Mouse (Mus musculus) cerebellum, adult 2 months (tissue): ENCODE measurements at regions not wholly inside any gene's neighbourhood (a gene's known extent, or its start where the extent isn't known, plus 50 kb on each side); places are given as distances from the start of the nearest gene placed in this dataset.
"Not testable (repeated sequence)": the region's sequence is repeated elsewhere in the genome, so short reads cannot be mapped to it uniquely, and the experiment has no call there.

ENCODE experiments used
- DNase-seq, 2 experiments: peaks; one replicate each; pipeline ENCODE4 v3.0.0; 2021
- H3K27ac ChIP-seq: fragments of 200-500 bp; 2 replicates; pipeline ENCODE4 v1.5.1; 2012; ENCODE audit warnings: low read length, control low read depth, inconsistent platforms; ENCODE audit not compliant: insufficient read depth
- H3K27me3 ChIP-seq: fragments of 200-500 bp; 2 replicates; pipeline ENCODE4 v1.6.1; 2012; ENCODE audit warnings: inconsistent platforms, mild to moderate bottlenecking, low read length, moderate library complexity; ENCODE audit not compliant: control insufficient read depth, insufficient read depth
- H3K4me1 ChIP-seq: fragments of 200-500 bp; 2 replicates; pipeline ENCODE4 v1.6.1; 2011; ENCODE audit warnings: low read length; ENCODE audit not compliant: control insufficient read depth, insufficient read depth
- H3K4me3 ChIP-seq: fragments of 200-500 bp; replicated peaks from 2 replicates; pipeline ENCODE3; 2011; ENCODE audit warnings: mild to moderate bottlenecking, low read depth, low read length, control low read depth; ENCODE audit not compliant: insufficient read depth
- CTCF ChIP-seq: fragments of 200-500 bp; IDR thresholded peaks from 2 replicates; pipeline ENCODE4 v1.5.1; 2011; ENCODE audit warnings: low read depth, mild to moderate bottlenecking, control low read depth, low read length, moderate library complexity, borderline replicate concordance; ENCODE audit not compliant: insufficient read depth
- POLR2A ChIP-seq: fragments of 200-500 bp; IDR thresholded peaks from 2 replicates; pipeline ENCODE4 v1.6.1; 2011; ENCODE audit warnings: low read length, control low read depth, borderline replicate concordance; ENCODE audit not compliant: insufficient read depth
- WGBS: fragments of 180-500 bp; shearing (Covaris S2); methylation state at CpG from one replicate; pipeline ENCODE4 v1.1.7; 2018; 5-methylcytosine and 5-hydroxymethylcytosine counted together

GRCm38 (mm10) chr17:66206074-66206473 is 82.8 kb downstream of the Ddx11 start:
- no peaks in the 10 kb centered on the region for H3K27me3 ChIP-seq
- no peak overlapping the region for H3K4me3 ChIP-seq
- H3K27ac ChIP-seq = no peak overlapping the region
- 89% methylated on average over 2 of the region's 2 CpGs for WGBS
- no peaks in the 10 kb centered on the region for H3K4me1 ChIP-seq
- no peak for TF ChIP-seq POLR2A
- no peak for TF ChIP-seq CTCF
- no peak for DNase-seq

- not testable (repeated sequence) for H3K4me3 ChIP-seq, H3K27ac ChIP-seq, DNase-seq, H3K4me1 ChIP-seq, H3K27me3 ChIP-seq
- 69% methylated on average over 6 of the region's 6 CpGs for WGBS
Observed at GRCm38 (mm10) chr17:66207653-66208497, 84.6 kb downstream of the Ddx11 start.

- not testable (repeated sequence) for DNase-seq, H3K27ac ChIP-seq, H3K4me3 ChIP-seq, H3K27me3 ChIP-seq, H3K4me1 ChIP-seq
- 55% methylated on average over 4 of the region's 6 CpGs for WGBS
Observed at GRCm38 (mm10) chr17:66208803-66209515, 85.6 kb downstream of the Ddx11 start.

- H3K4me1 ChIP-seq = peaks cover 8% of the 10 kb centered on the region
- 94% methylated on average over 7 of the region's 7 CpGs for WGBS
- no peaks in the 10 kb centered on the region for H3K27me3 ChIP-seq
- H3K4me3 ChIP-seq = no peak overlapping the region
- no peak for TF ChIP-seq POLR2A
- no peak for TF ChIP-seq CTCF
- no peak for DNase-seq
- no peak overlapping the region for H3K27ac ChIP-seq
Observed at GRCm38 (mm10) chr17:66211561-66211960, 88.2 kb downstream of the Ddx11 start.

- H3K4me3 ChIP-seq = no peak overlapping the region
- no peaks in the 10 kb centered on the region for H3K27me3 ChIP-seq
- 92% methylated on average over 9 of the region's 9 CpGs for WGBS
- no peak for DNase-seq
- TF ChIP-seq CTCF (no peak), POLR2A (no peak)
- peaks cover 8% of the 10 kb centered on the region for H3K4me1 ChIP-seq
- no peak overlapping the region for H3K27ac ChIP-seq
Observed at GRCm38 (mm10) chr17:66212616-66213015, 89.3 kb downstream of the Ddx11 start.

GRCm38 (mm10) chr17:66218321-66218720 is 95.0 kb downstream of the Ddx11 start:
- TF ChIP-seq CTCF (no peak), POLR2A (no peak)
- WGBS = 94% methylated on average over 6 of the region's 6 CpGs
- no peak for DNase-seq
- Histone ChIP-seq H3K4me1 (peaks cover 10% of the 10 kb centered on the region), H3K4me3 (no peak overlapping the region), H3K27me3 (no peaks in the 10 kb centered on the region), H3K27ac (no peak overlapping the region)

- 72% methylated on average over 16 of the region's 16 CpGs for WGBS
- no peak overlapping the region for H3K27ac ChIP-seq
- no peak overlapping the region for H3K4me3 ChIP-seq
- DNase-seq = no peak
- no peak for TF ChIP-seq POLR2A
- TF ChIP-seq CTCF = no peak
- H3K4me1 ChIP-seq = peaks cover 9% of the 10 kb centered on the region; the same call in 1 of the 2 replicates
- no peaks in the 10 kb centered on the region for H3K27me3 ChIP-seq
Observed at GRCm38 (mm10) chr17:66219669-66220435, 96.5 kb downstream of the Ddx11 start.

- Histone ChIP-seq H3K27me3 (no peaks in the 10 kb centered on the region), H3K4me3 (no peak overlapping the region), H3K27ac (no peak overlapping the region), H3K4me1 (peaks cover 11% of the 10 kb centered on the region; the same call in 1 of the 2 replicates)
- no peak for TF ChIP-seq POLR2A
- peak; percentile 95 for TF ChIP-seq CTCF
- under 1% methylated on average over 8 of the region's 8 CpGs for WGBS
- peak; percentile 85 to 86 for DNase-seq
Observed at GRCm38 (mm10) chr17:66221256-66221655, 97.9 kb downstream of the Ddx11 start.
